Mouse (Mus musculus) kidney, embryonic 16.5 days (tissue): ENCODE results near the gene Lamb3. TPM values are rescaled to one million over a fixed set of nuclear protein-coding genes. Genes with fewer than 3 reads are reported as not detected.

ENCODE experiments used
- ATAC-seq: fragments of 200-750 bp; cut with Nextera tagmentation; 2 replicates; pipeline ENCODE4 v1.8.0; 2017; ENCODE audit warnings: moderate TSS enrichment; ENCODE audit not compliant: low FRiP score, low TSS enrichment
- H3K27ac ChIP-seq: fragments of 300-500 bp; sonication (generic); 2 replicates; pipeline ENCODE4 v1.5.1; 2014; ENCODE audit warnings: low read length
- H3K27me3 ChIP-seq: fragments of 300-500 bp; sonication (generic); 2 replicates; pipeline ENCODE4 v1.6.1; 2014; ENCODE audit warnings: low read length, control low read depth, mixed read lengths; ENCODE audit not compliant: insufficient read depth
- H3K36me3 ChIP-seq: fragments of 300-500 bp; sonication (generic); 2 replicates; pipeline ENCODE4 v1.6.1; 2014; ENCODE audit warnings: low read length, control low read depth, mixed read lengths; ENCODE audit not compliant: insufficient read depth
- H3K4me1 ChIP-seq: fragments of 300-500 bp; sonication (generic); 2 replicates; pipeline ENCODE4 v1.6.1; 2014; ENCODE audit warnings: low read length, control low read depth, mixed read lengths; ENCODE audit not compliant: insufficient read depth
- H3K4me2 ChIP-seq: fragments of 300-500 bp; sonication (generic); replicated peaks from 2 replicates; pipeline ENCODE4 v1.6.1; 2014; ENCODE audit warnings: low read depth, low read length
- H3K4me3 ChIP-seq: fragments of 300-500 bp; sonication (generic); 2 replicates; pipeline ENCODE4 v1.5.1; 2014; ENCODE audit warnings: mild to moderate bottlenecking, low read length
- H3K9ac ChIP-seq: fragments of 300-500 bp; sonication (generic); replicated peaks from 2 replicates; pipeline ENCODE4 v1.6.1; 2014; ENCODE audit warnings: low read length
- H3K9me3 ChIP-seq: fragments of 300-500 bp; sonication (generic); 2 replicates; pipeline ENCODE4 v1.6.1; 2016; ENCODE audit warnings: low read length, control low read depth
- WGBS: fragments of 180-500 bp; shearing (Covaris S2); extraction: QIAGEN DNeasy Blood & Tissue Kit; methylation state at CpG from one replicate; pipeline ENCODE4 v1.1.7; 2014; 5-methylcytosine and 5-hydroxymethylcytosine counted together
- polyA plus RNA-seq: library from polyadenylated mRNA; unstranded; fragments of >200 nt; fragmentation: Nextera tagmentation; extraction: Ambion mirVana; gene quantifications from 2 replicates; pipeline ENCODE4 v1.2.1, GENCODE M21; 2015

The Lamb3 gene
- polyA plus RNA-seq, 1 experiment from 2014 or later: 2.3 TPM

DNA sequence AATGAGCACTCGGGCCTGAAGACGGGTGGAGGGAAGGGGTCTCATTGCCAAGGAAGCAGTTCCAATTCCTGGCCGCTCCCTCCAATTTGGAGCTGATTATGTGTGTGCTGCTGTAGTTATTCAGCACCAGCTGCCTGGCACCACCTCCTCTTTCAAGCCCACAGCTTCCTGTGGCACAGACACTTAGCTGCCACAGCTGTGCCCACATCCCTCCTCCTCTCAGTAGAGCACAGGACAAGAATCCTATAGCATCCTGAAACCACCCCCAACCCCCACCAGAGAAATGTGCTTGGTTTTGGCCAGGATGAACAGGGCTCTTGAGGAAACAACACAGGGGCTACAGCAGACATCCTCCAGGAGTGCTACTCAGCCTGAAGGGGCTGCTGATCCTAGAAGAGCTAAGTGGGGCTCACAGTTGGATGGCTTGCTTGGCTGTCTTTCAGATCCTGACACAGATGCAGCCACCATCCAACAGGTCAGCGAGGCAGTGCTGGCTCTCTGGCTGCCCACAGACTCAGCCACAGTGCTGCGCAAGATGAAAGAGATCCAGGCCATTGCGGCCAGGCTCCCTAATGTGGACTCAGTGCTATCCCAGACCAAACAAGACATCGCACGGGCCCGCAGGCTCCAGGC, 131.0 kb downstream of the Lamb3 start:
- ATAC-seq: no peak
- H3K9ac ChIP-seq: no peak overlapping the region
- H3K27me3 ChIP-seq: no peaks in the 10 kb centered on the region
- no peak overlapping the region for H3K4me2 ChIP-seq
- H3K36me3 ChIP-seq: no peaks in the 10 kb centered on the region
- no peak overlapping the region for H3K4me3 ChIP-seq
- WGBS: 79% methylated on average over 9 of the region's 9 CpGs
- no peaks in the 10 kb centered on the region for H3K4me1 ChIP-seq
- no peaks in the 10 kb centered on the region for H3K9me3 ChIP-seq
- no peak overlapping the region for H3K27ac ChIP-seq

DNA sequence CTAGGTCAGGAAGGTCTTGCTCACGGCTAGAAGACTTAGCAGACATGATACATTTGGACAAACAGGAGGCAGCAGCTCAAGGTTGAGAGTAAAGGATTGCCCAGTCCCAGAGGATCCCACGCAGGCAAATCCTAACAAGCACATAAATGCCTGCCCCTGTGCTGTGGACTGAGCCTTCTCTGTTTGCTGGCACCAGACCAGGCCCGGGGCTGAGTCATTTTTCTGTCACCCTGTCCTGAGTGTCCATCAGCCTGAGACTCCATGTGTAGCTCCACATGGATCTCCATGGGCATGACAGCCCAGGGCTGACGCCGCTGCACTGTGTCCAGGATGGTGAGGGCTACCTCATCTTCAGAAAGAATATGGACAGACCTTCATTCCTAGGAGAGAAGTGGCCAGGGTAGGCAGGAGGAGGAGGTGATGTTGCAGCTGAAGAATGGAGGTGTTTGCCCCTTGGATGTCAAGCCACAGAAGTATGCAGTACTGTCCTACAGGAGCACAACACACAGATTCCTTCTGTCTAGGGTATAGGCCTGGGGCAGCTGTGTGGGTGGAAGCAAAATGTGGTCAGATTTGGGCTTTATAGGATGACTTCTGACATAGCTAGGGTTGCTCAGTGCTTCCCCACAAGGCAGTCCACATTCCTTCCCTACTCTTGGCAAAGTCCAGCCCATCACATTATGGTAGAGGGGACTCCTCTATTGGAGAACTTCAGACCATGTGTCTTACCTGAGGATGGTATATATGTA, 134.9 kb downstream of the Lamb3 start:
- Histone ChIP-seq H3K4me2 (no peak overlapping the region), H3K4me3 (no peak overlapping the region), H3K27me3 (no peaks in the 10 kb centered on the region), H3K27ac (no peak overlapping the region), H3K4me1 (no peaks in the 10 kb centered on the region), H3K36me3 (no peaks in the 10 kb centered on the region), H3K9me3 (no peaks in the 10 kb centered on the region), H3K9ac (no peak overlapping the region)
- ATAC-seq: no peak
- WGBS: 77% methylated on average over 5 of the region's 5 CpGs

DNA sequence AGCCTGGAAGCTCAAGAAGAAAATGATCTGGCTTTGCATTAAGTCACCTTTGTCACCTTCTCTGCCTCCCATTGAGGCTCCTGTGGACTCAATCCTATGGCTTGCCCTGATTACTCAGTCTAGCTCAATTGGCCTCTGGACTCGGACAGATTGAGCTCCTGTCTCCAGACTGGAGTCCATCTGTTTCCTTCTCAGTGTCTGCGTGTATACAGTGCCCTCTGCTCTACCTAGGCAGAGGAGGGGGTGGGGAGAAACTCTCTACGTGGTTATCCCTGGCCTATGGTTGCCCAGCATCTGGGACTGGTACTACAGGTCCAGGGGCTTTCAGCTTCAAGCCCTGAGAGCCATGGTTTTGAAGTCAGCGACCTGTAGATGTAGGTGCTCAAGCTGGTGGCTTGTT, 136.4 kb downstream of the Lamb3 start:
- no peak overlapping the region for H3K4me2 ChIP-seq
- H3K9ac ChIP-seq: no peak overlapping the region
- H3K27me3 ChIP-seq: no peaks in the 10 kb centered on the region
- ATAC-seq: no peak
- H3K27ac ChIP-seq: no peak overlapping the region
- no peaks in the 10 kb centered on the region for H3K9me3 ChIP-seq
- no peaks in the 10 kb centered on the region for H3K4me1 ChIP-seq
- 75% methylated on average over 4 of the region's 4 CpGs for WGBS
- H3K36me3 ChIP-seq: no peaks in the 10 kb centered on the region
- H3K4me3 ChIP-seq: no peak overlapping the region

DNA sequence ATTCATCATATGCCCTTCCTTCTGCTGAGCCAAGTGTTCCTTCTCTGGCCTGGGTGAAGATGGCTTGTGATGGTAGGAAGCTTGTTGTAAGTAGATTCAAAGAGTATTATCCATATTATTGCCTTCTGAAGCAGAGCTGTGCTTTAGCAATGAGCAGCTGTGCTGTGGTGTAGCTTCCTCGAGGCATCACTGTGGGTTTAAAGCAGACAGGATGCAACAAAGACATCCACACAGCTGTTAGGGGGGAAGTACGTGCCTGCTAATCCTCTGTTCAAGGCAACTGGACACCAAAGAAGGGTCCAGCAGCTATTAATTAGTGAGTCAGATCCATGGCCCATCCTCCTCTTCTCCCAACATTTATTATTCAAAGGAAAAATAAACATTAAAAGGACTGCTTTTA, 137.5 kb downstream of the Lamb3 start:
- Histone ChIP-seq H3K9me3 (no peaks in the 10 kb centered on the region), H3K36me3 (no peaks in the 10 kb centered on the region), H3K4me1 (no peaks in the 10 kb centered on the region), H3K4me3 (no peak overlapping the region), H3K9ac (no peak overlapping the region), H3K4me2 (no peak overlapping the region), H3K27me3 (no peaks in the 10 kb centered on the region), H3K27ac (no peak overlapping the region)
- no peak for ATAC-seq
- 19% methylated on average over 2 of the region's 2 CpGs for WGBS

DNA sequence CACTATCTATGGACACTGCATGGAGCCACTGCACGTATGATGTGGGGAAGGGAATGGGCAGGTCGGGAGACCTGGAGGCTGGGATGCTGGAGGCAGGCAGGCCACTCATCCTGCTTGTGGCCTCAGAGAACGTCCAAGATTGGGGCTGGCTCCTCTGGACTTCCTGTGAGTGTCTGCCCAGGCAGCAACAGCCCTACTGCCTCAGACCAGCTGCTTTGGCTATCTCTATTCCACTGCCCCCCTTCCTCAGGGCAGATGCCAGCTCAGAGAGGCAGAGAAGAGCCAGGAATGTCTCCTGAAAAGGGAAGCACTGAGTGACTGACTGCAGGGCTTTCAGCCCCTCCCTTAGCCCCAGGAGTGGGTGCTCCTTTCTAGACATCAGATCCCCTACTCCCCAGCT, 139.4 kb downstream of the Lamb3 start:
- no peaks in the 10 kb centered on the region for H3K36me3 ChIP-seq
- H3K4me2 ChIP-seq: no peak overlapping the region
- H3K27ac ChIP-seq: no peak overlapping the region
- no peak overlapping the region for H3K9ac ChIP-seq
- no peaks in the 10 kb centered on the region for H3K27me3 ChIP-seq
- no peak for ATAC-seq
- H3K9me3 ChIP-seq: no peaks in the 10 kb centered on the region
- H3K4me3 ChIP-seq: no peak overlapping the region
- no peaks in the 10 kb centered on the region for H3K4me1 ChIP-seq
- WGBS: 64% methylated on average over 3 of the region's 3 CpGs

DNA sequence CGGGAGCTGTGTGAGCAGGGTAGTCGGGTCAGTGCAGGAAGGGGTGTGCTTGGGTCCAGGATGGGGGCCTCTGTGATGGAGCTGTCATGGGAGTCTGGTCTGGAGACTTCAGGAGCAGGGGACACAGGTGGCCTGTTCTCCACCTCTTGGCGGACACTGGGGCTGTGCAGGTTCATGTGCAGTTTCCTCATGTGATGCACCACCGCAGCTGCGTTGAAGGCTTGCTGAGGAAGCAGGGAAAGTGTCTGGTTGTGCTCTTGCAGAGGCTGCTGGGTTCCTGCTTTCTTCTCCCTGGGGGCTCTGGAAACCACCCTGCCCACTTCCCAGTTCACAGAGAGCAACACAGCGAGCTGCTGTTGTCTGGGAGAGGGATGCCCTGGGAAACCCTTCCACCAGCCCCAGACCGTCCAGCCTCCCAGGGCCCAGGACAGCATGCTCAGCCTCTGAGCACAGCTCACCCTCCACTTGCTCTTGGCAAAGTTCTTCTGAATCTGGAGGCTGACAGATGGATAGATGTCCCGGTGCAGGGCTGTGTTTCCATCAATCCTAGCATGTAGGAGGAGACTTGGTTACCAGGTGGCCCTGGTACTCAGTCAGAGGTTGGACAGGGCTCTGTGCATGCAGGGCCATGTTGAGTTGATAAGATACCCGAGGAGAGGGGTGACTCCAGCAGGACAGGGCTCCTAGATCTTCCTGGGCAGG, 140.9 kb downstream of the Lamb3 start:
- no peak for ATAC-seq
- no peaks in the 10 kb centered on the region for H3K9me3 ChIP-seq
- no peak overlapping the region for H3K9ac ChIP-seq
- no peaks in the 10 kb centered on the region for H3K4me1 ChIP-seq
- H3K36me3 ChIP-seq: 0 out of 2 replicates have a peak, but pooled peaks cover 2% of the 10 kb centered on the region
- H3K4me3 ChIP-seq: no peak overlapping the region
- WGBS: 88% methylated on average over 9 of the region's 9 CpGs
- H3K27ac ChIP-seq: no peak overlapping the region
- no peak overlapping the region for H3K4me2 ChIP-seq
- H3K27me3 ChIP-seq: no peaks in the 10 kb centered on the region

DNA sequence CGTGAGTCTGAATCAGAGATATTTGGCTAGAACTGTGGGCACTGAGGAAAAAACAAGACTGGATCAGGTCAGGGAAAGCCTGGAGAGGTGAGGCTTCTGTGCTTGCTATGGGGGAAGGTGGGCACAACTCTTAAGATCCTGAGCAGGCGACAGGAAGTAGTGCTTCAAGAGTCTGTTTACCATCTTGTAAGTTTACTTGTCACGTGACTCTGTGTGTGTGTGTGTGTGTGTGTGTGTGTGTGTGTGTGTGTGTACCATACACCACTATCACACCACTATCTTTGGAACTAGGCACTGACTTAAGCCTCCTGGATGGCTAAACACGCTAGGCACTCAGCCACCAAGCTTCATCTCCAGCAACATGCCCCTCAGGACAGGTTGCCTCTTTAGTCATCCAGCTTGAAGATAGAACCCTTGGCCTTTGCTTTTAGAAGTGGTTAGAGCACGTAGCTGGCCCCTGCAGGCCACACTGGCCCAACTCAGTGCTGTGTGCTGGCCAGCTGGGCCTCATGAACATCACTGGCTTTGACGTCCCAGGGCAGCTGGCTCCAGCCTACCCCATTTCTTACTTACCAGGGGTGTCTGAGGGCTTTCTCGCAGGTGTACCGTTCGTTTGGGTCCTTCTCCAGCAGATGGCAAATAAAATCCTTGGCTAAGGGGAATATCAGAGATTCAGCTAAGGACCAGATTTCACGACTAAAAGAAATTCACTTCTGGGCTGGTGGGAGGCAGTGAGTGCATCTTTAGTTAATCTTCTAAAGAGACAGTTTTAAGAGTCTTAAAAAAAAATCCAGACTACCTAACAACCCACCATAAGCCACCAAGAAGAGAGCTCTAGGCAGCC, 142.4 kb downstream of the Lamb3 start:
- ATAC-seq: no peak
- Histone ChIP-seq H3K36me3 (peaks cover 8% of the 10 kb centered on the region; the same call in 1 of the 2 replicates), H3K9ac (no peak overlapping the region), H3K9me3 (no peaks in the 10 kb centered on the region), H3K27me3 (no peaks in the 10 kb centered on the region), H3K4me3 (no peak overlapping the region), H3K4me1 (no peaks in the 10 kb centered on the region), H3K4me2 (no peak overlapping the region), H3K27ac (no peak overlapping the region)
- 77% methylated on average over 10 of the region's 10 CpGs for WGBS

DNA sequence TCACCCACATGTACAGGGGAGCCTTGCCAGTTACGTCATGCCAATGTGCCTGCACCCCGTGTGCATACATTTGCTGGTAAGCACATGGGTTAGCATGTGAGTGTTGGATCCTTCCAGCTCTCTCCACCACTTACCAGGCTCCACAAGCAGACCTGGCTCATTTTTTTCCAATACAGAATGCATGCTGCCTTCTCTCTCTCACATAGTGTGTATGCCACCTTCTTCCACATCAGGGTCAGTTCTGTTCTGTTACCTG, 143.0 kb downstream of the Lamb3 start:
- WGBS: 93% methylated on average over 2 of the region's 2 CpGs

DNA sequence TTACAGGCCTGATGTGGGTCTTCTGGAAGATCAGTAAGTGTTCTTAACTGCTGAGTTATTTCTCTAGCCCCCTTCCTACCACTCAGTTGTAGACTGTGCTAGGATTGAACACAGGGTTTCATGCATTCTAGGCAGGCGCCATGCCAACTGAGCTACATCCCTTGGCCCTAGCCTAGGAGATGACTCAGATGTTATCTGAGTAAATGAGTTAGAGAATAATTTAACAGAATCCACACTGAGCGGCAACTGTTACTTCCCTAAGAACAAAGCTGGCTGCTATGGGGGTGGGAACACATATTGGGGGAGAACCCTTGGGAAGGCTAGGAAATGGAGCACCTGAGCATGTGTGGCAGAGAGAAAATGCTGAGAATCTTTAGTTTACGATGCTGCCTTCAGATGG, 144.1 kb downstream of the Lamb3 start:
- H3K9ac ChIP-seq: no peak overlapping the region
- no peak overlapping the region for H3K27ac ChIP-seq
- WGBS: 75% methylated on average over 3 of the region's 3 CpGs
- no peaks in the 10 kb centered on the region for H3K27me3 ChIP-seq
- H3K4me1 ChIP-seq: no peaks in the 10 kb centered on the region
- peak; percentile 54; the same call in 1 of the 2 replicates for ATAC-seq
- peaks cover 12% of the 10 kb centered on the region for H3K36me3 ChIP-seq
- H3K4me3 ChIP-seq: no peak overlapping the region
- no peak overlapping the region for H3K4me2 ChIP-seq
- no peaks in the 10 kb centered on the region for H3K9me3 ChIP-seq

More for the DNA sequence above, 143.0 kb downstream of the Lamb3 start:
- Histone ChIP-seq H3K9ac (no peak overlapping the region), H3K27me3 (no peaks in the 10 kb centered on the region), H3K9me3 (no peaks in the 10 kb centered on the region), H3K4me3 (no peak overlapping the region), H3K27ac (no peak overlapping the region), H3K36me3 (peaks cover 8% of the 10 kb centered on the region; the same call in 1 of the 2 replicates), H3K4me1 (no peaks in the 10 kb centered on the region), H3K4me2 (no peak overlapping the region)
- ATAC-seq: no peak
